Mouse (Mus musculus): ENCODE results near the gene Nmral1.
"Not testable (repeated sequence)": the region's sequence is repeated elsewhere in the genome, so short reads cannot be mapped to it uniquely, and the experiment has no call there.

Gene Nmral1

GRCm38 (mm10) chr16:4718753-4719518, at the start of gene Nmral1:
TSS of gene Nmral1 (minus strand) at chr16:4719356.
- peak; percentile 64 to 71 for DNase-seq

GRCm38 (mm10) chr16:4768719-4769118, 49.6 kb upstream of the Nmral1 start:
- no peak for DNase-seq

- DNase-seq: no peak
Observed at GRCm38 (mm10) chr16:4767012-4767790, 48.0 kb upstream of the Nmral1 start.

GRCm38 (mm10) chr16:4765852-4766251, 46.7 kb upstream of the Nmral1 start:
- no peak for DNase-seq

GRCm38 (mm10) chr16:4763276-4763675, 44.1 kb upstream of the Nmral1 start:
- DNase-seq: peak in 1 of 2 experiments; percentile 22

- no peak for DNase-seq
Observed at GRCm38 (mm10) chr16:4762437-4762836, 43.3 kb upstream of the Nmral1 start.

- DNase-seq: not testable (repeated sequence)
Observed at GRCm38 (mm10) chr16:4756660-4757335, 37.6 kb upstream of the Nmral1 start.

GRCm38 (mm10) chr16:4754045-4754444, 34.9 kb upstream of the Nmral1 start:
- no peak for DNase-seq

- no peak for DNase-seq
Observed at GRCm38 (mm10) chr16:4752155-4752554, 33.0 kb upstream of the Nmral1 start.

GRCm38 (mm10) chr16:4742186-4742585, 23.0 kb upstream of the Nmral1 start:
- no peak for DNase-seq

- DNase-seq: no peak
Observed at GRCm38 (mm10) chr16:4739994-4740393, 20.8 kb upstream of the Nmral1 start.

- DNase-seq: no peak
Observed at GRCm38 (mm10) chr16:4736262-4736661, 17.1 kb upstream of the Nmral1 start.

GRCm38 (mm10) chr16:4730776-4731358, 11.7 kb upstream of the Nmral1 start:
- DNase-seq: no peak

- no peak for DNase-seq
Observed at GRCm38 (mm10) chr16:4727963-4728362, 8.8 kb upstream of the Nmral1 start.

GRCm38 (mm10) chr16:4727526-4727925, 8.4 kb upstream of the Nmral1 start:
- no peak for DNase-seq

GRCm38 (mm10) chr16:4726528-4727128, 7.5 kb upstream of the Nmral1 start:
- DNase-seq: no peak

- peak; percentile 96 to 97 for DNase-seq
Observed at GRCm38 (mm10) chr16:4725780-4726527, 6.8 kb upstream of the Nmral1 start, which contains the start of gene Hmox2. TSS of gene Hmox2 (plus strand) at chr16:4726361.

GRCm38 (mm10) chr16:4725266-4725665, 6.1 kb upstream of the Nmral1 start:
- no peak for DNase-seq

- DNase-seq: peak in 1 of 2 experiments; percentile 16
Observed at GRCm38 (mm10) chr16:4722915-4723209, 3.7 kb upstream of the Nmral1 start.

GRCm38 (mm10) chr16:4722128-4722914, 3.2 kb upstream of the Nmral1 start:
- DNase-seq: peak in 1 of 2 experiments; percentile 21

GRCm38 (mm10) chr16:4717866-4718265, 1.3 kb downstream of the Nmral1 start:
- no peak for DNase-seq

Measured in thymus, postnatal 36 days (tissue).